Mouse (Mus musculus): ENCODE measurements at regions not wholly inside any gene's neighbourhood (a gene's known extent, or its start where the extent isn't known, plus 50 kb on each side); places are given as distances from the start of the nearest gene placed in this dataset.

DNA sequence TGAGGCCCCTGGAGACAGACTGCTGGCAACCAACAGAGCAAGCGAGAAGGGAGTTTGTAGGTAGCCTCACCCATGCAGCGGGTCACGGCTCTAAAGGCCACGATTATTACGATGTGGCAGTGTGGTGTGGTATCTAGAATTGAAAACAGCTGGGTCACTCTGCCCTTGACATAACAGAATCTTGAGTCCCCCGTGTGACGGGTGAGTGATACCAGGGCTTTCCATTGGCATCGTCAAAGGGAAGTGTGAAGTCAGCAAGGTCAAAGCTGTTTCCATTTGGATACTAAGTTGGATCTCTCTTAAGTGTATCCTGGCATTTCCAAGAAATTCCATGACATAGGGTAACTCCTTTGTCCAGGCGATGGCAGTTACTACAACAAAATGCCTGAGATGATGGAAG, 106.7 kb upstream of the Osmr start:
- no peak for TF ChIP-seq CTCF (IDR thresholded peaks at IDR 0.05; ENCODE audit: low read depth)
- H3K27me3 ChIP-seq (replicated peaks; ENCODE audit: control insufficient read depth, insufficient read depth, low read length) = no peaks in the 10 kb centered on the region; the same call in 1 of the 2 replicates
- no peak overlapping the region for H3K4me2 ChIP-seq (replicated peaks; ENCODE audit: low read depth)
- H3K27ac ChIP-seq (ENCODE audit: low read depth, low read length) = no peak overlapping the region
- ATAC-seq = no peak
- no peak overlapping the region for H3K9ac ChIP-seq (ENCODE audit: low read depth, low read length)
- H3K36me3 ChIP-seq (ENCODE audit: control insufficient read depth, insufficient read depth) = no peaks in the 10 kb centered on the region
- 87% methylated on average over 9 of the region's 9 CpGs for WGBS
- H3K4me1 ChIP-seq (replicated peaks; ENCODE audit: control insufficient read depth, insufficient read depth, low read length) = no peaks in the 10 kb centered on the region
- no peaks in the 10 kb centered on the region for H3K9me3 ChIP-seq (ENCODE audit: control insufficient read depth)
- H3K4me3 ChIP-seq (ENCODE audit: low read depth, low read length) = no peak overlapping the region

GRCm38 (mm10) chr15:6983320-6983719, 107.1 kb upstream of the Lifr start:
- TF ChIP-seq CTCF (IDR thresholded peaks at IDR 0.05; ENCODE audit: low read depth) = no peak
- Histone ChIP-seq H3K9me3 (ENCODE audit: control insufficient read depth) (no peaks in the 10 kb centered on the region), H3K9ac (ENCODE audit: low read depth, low read length) (no peak overlapping the region), H3K27ac (ENCODE audit: low read depth, low read length) (no peak overlapping the region), H3K4me2 (replicated peaks; ENCODE audit: low read depth) (no peak overlapping the region), H3K4me3 (ENCODE audit: low read depth, low read length) (no peak overlapping the region), H3K27me3 (replicated peaks; ENCODE audit: control insufficient read depth, insufficient read depth, low read length) (no peaks in the 10 kb centered on the region), H3K36me3 (ENCODE audit: control insufficient read depth, insufficient read depth) (no peaks in the 10 kb centered on the region), H3K4me1 (replicated peaks; ENCODE audit: control insufficient read depth, insufficient read depth, low read length) (no peaks in the 10 kb centered on the region)
- WGBS = 77% methylated on average over 3 of the region's 3 CpGs
- ATAC-seq = no peak

- Histone ChIP-seq H3K9ac (ENCODE audit: low read depth, low read length) (no peak overlapping the region), H3K4me3 (ENCODE audit: low read depth, low read length) (no peak overlapping the region), H3K4me1 (replicated peaks; ENCODE audit: control insufficient read depth, insufficient read depth, low read length) (no peaks in the 10 kb centered on the region), H3K27me3 (replicated peaks; ENCODE audit: control insufficient read depth, insufficient read depth, low read length) (no peaks in the 10 kb centered on the region), H3K36me3 (ENCODE audit: control insufficient read depth, insufficient read depth) (no peaks in the 10 kb centered on the region), H3K4me2 (replicated peaks; ENCODE audit: low read depth) (no peak overlapping the region), H3K9me3 (ENCODE audit: control insufficient read depth) (no peaks in the 10 kb centered on the region), H3K27ac (ENCODE audit: low read depth, low read length) (no peak overlapping the region)
- 79% methylated on average over 3 of the region's 3 CpGs for WGBS
- no peak for TF ChIP-seq CTCF (IDR thresholded peaks at IDR 0.05; ENCODE audit: low read depth)
- no peak for ATAC-seq
Measured at GRCm38 (mm10) chr15:6988187-6988586, 102.2 kb upstream of the Lifr start.

- no peak overlapping the region for H3K9ac ChIP-seq (ENCODE audit: low read depth, low read length)
- 79% methylated on average over 6 of the region's 6 CpGs for WGBS
- H3K27ac ChIP-seq (ENCODE audit: low read depth, low read length) = no peak overlapping the region
- H3K27me3 ChIP-seq (replicated peaks; ENCODE audit: control insufficient read depth, insufficient read depth, low read length) = no peaks in the 10 kb centered on the region
- ATAC-seq = no peak
- H3K4me2 ChIP-seq (replicated peaks; ENCODE audit: low read depth) = no peak overlapping the region
- no peak for TF ChIP-seq CTCF (IDR thresholded peaks at IDR 0.05; ENCODE audit: low read depth)
- H3K36me3 ChIP-seq (ENCODE audit: control insufficient read depth, insufficient read depth) = no peaks in the 10 kb centered on the region
- H3K4me1 ChIP-seq (replicated peaks; ENCODE audit: control insufficient read depth, insufficient read depth, low read length) = no peaks in the 10 kb centered on the region
- H3K4me3 ChIP-seq (ENCODE audit: low read depth, low read length) = no peak overlapping the region
- H3K9me3 ChIP-seq (ENCODE audit: control insufficient read depth) = no peaks in the 10 kb centered on the region
Measured at GRCm38 (mm10) chr15:6989094-6989493, 101.3 kb upstream of the Lifr start.

DNA sequence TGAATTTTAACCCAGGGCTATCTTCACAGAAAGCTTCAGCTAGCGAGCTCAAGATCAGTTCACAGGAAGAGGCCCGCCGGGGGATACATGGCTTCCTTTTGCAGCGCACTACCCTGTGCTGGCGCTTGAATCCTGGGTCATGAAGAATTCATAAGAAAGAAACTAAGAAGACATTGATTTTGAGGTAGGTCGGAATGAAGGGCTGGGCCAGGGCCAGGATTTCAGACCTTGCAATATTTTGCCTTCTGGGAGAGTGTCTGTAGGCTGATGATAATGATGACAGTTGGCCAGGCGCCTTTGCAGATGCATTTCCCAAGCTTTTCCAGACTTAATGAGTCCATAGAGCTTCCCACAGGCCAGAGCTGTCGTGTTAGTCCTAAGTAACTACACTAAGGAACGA, 97.2 kb upstream of the Lifr start:
- H3K27ac ChIP-seq (ENCODE audit: low read depth, low read length) = no peak overlapping the region
- no peak overlapping the region for H3K4me2 ChIP-seq (replicated peaks; ENCODE audit: low read depth)
- H3K9me3 ChIP-seq (ENCODE audit: control insufficient read depth) = no peaks in the 10 kb centered on the region
- H3K27me3 ChIP-seq (replicated peaks; ENCODE audit: control insufficient read depth, insufficient read depth, low read length) = no peaks in the 10 kb centered on the region
- WGBS = 73% methylated on average over 9 of the region's 9 CpGs
- H3K36me3 ChIP-seq (ENCODE audit: control insufficient read depth, insufficient read depth) = no peaks in the 10 kb centered on the region
- H3K9ac ChIP-seq (ENCODE audit: low read depth, low read length) = no peak overlapping the region
- ATAC-seq = no peak
- no peak overlapping the region for H3K4me3 ChIP-seq (ENCODE audit: low read depth, low read length)
- no peaks in the 10 kb centered on the region for H3K4me1 ChIP-seq (replicated peaks; ENCODE audit: control insufficient read depth, insufficient read depth, low read length)
- TF ChIP-seq CTCF (IDR thresholded peaks at IDR 0.05; ENCODE audit: low read depth) = no peak

- WGBS = 66% methylated on average over 3 of the region's 3 CpGs
- Histone ChIP-seq H3K27me3 (replicated peaks; ENCODE audit: control insufficient read depth, insufficient read depth, low read length) (peaks cover 4% of the 10 kb centered on the region; the same call in 1 of the 2 replicates), H3K27ac (ENCODE audit: low read depth, low read length) (no peak overlapping the region), H3K9me3 (ENCODE audit: control insufficient read depth) (no peaks in the 10 kb centered on the region), H3K4me1 (replicated peaks; ENCODE audit: control insufficient read depth, insufficient read depth, low read length) (no peaks in the 10 kb centered on the region), H3K4me2 (replicated peaks; ENCODE audit: low read depth) (no peak overlapping the region), H3K36me3 (ENCODE audit: control insufficient read depth, insufficient read depth) (no peaks in the 10 kb centered on the region), H3K4me3 (ENCODE audit: low read depth, low read length) (no peak overlapping the region), H3K9ac (ENCODE audit: low read depth, low read length) (no peak overlapping the region)
- no peak for TF ChIP-seq CTCF (IDR thresholded peaks at IDR 0.05; ENCODE audit: low read depth)
- ATAC-seq = no peak
Measured at GRCm38 (mm10) chr15:6995246-6995645, 95.2 kb upstream of the Lifr start.

- H3K9ac ChIP-seq (ENCODE audit: low read depth, low read length) = no peak overlapping the region
- 79% methylated on average over 5 of the region's 5 CpGs for WGBS
- H3K4me2 ChIP-seq (replicated peaks; ENCODE audit: low read depth) = no peak overlapping the region
- peaks cover 9% of the 10 kb centered on the region; the same call in 1 of the 2 replicates for H3K27me3 ChIP-seq (replicated peaks; ENCODE audit: control insufficient read depth, insufficient read depth, low read length)
- H3K9me3 ChIP-seq (ENCODE audit: control insufficient read depth) = no peaks in the 10 kb centered on the region
- H3K27ac ChIP-seq (ENCODE audit: low read depth, low read length) = no peak overlapping the region
- TF ChIP-seq CTCF (IDR thresholded peaks at IDR 0.05; ENCODE audit: low read depth) = no peak
- H3K4me3 ChIP-seq (ENCODE audit: low read depth, low read length) = no peak overlapping the region
- no peaks in the 10 kb centered on the region for H3K4me1 ChIP-seq (replicated peaks; ENCODE audit: control insufficient read depth, insufficient read depth, low read length)
- ATAC-seq = no peak
- H3K36me3 ChIP-seq (ENCODE audit: control insufficient read depth, insufficient read depth) = no peaks in the 10 kb centered on the region
Measured at GRCm38 (mm10) chr15:6997871-6998270, 92.5 kb upstream of the Lifr start.

Measured in intestine, postnatal 0 days (tissue).